Mouse (Mus musculus): Measurements from ENCODE around the gene Rmi1.

- no peak for TF ChIP-seq HCFC1 (IDR thresholded peaks at IDR 0.05; ENCODE audit: low read depth, low read length)
- TF ChIP-seq POLR2AphosphoS2 (IDR thresholded peaks at IDR 0.05; ENCODE audit: low read length), result no peak
- TF ChIP-seq KAT2A (conservative IDR thresholded peaks at IDR 0.05; ENCODE audit: low read depth, low read length), result no peak
- no peak for TF ChIP-seq MYC (IDR thresholded peaks at IDR 0.05; ENCODE audit: low read depth, low read length)
- TF ChIP-seq MAX (IDR thresholded peaks at IDR 0.05; ENCODE audit: low read length), result no peak
- TF ChIP-seq POLR2A (IDR thresholded peaks at IDR 0.05; ENCODE audit: control insufficient read depth in 1 of 2, insufficient read depth in 1 of 2, low read depth in 1 of 2, low read length in 2 of 2, poor library complexity in 1 of 2), result no peak
- no peak for TF ChIP-seq CTCF (IDR thresholded peaks at IDR 0.05 in 2 of 3, conservative IDR thresholded peaks at IDR 0.05 in 1 of 3; ENCODE audit: control insufficient read depth in 1 of 3, insufficient read depth in 1 of 3, low read depth in 2 of 3, low read length in 3 of 3, poor library complexity in 1 of 3, severe bottlenecking in 1 of 3)
These were observed 13.8 kb downstream of the Rmi1 start for GRCm38 (mm10) chr13:58415838-58416237.

All from MEL (cell line).